Mouse (Mus musculus) left cerebral cortex, adult 11 months (tissue): ENCODE results near the gene B3galnt1.

Source experiments
- DNase-seq: peaks from one replicate; pipeline ENCODE4 v3.0.0; 2022; ENCODE audit warnings: low spot score

The B3galnt1 gene

GRCm38 (mm10) chr3:69598261-69599165, at the start of gene B3galnt1:
B3galnt1 (minus strand) TSS chr3:69598960.
- peak; percentile 31 for DNase-seq

GRCm38 (mm10) chr3:69634521-69634920, 35.8 kb upstream of the B3galnt1 start:
- DNase-seq: no peak

GRCm38 (mm10) chr3:69633706-69634420, 35.1 kb upstream of the B3galnt1 start:
- no peak for DNase-seq

GRCm38 (mm10) chr3:69626963-69627590, 28.3 kb upstream of the B3galnt1 start:
- DNase-seq: no peak

GRCm38 (mm10) chr3:69626213-69626962, 27.6 kb upstream of the B3galnt1 start:
- DNase-seq: no peak

GRCm38 (mm10) chr3:69624182-69624581, 25.4 kb upstream of the B3galnt1 start:
- DNase-seq: no peak

GRCm38 (mm10) chr3:69607909-69608308, 9.1 kb upstream of the B3galnt1 start:
- DNase-seq: no peak

- no peak for DNase-seq
These were observed 8.7 kb upstream of the B3galnt1 start for GRCm38 (mm10) chr3:69607468-69607867.

- no peak for DNase-seq
These were observed 8.2 kb upstream of the B3galnt1 start for GRCm38 (mm10) chr3:69606923-69607322.

GRCm38 (mm10) chr3:69599166-69599500, 373 bp upstream of the B3galnt1 start:
- no peak for DNase-seq

- DNase-seq: no peak
These were observed 944 bp downstream of the B3galnt1 start for GRCm38 (mm10) chr3:69597816-69598215.

- no peak for DNase-seq
These were observed 1.5 kb downstream of the B3galnt1 start for GRCm38 (mm10) chr3:69597211-69597610.

- DNase-seq: no peak
These were observed 2.6 kb downstream of the B3galnt1 start for GRCm38 (mm10) chr3:69596116-69596515.

GRCm38 (mm10) chr3:69594071-69594470, 4.7 kb downstream of the B3galnt1 start:
- DNase-seq: no peak

GRCm38 (mm10) chr3:69593426-69593825, 5.3 kb downstream of the B3galnt1 start:
- no peak for DNase-seq

- no peak for DNase-seq
These were observed 10.5 kb downstream of the B3galnt1 start for GRCm38 (mm10) chr3:69588101-69588760.

GRCm38 (mm10) chr3:69583798-69584197, 15.0 kb downstream of the B3galnt1 start:
- DNase-seq: no peak

- DNase-seq: no peak
These were observed 20.0 kb downstream of the B3galnt1 start for GRCm38 (mm10) chr3:69578791-69579190.

GRCm38 (mm10) chr3:69576715-69577114, 22.0 kb downstream of the B3galnt1 start:
- no peak for DNase-seq

- DNase-seq: no peak
These were observed 23.2 kb downstream of the B3galnt1 start for GRCm38 (mm10) chr3:69575577-69575976.

GRCm38 (mm10) chr3:69572561-69572960, 26.2 kb downstream of the B3galnt1 start:
- DNase-seq: no peak
